Mouse (Mus musculus) left cerebral cortex, adult 8-10 months (tissue): ENCODE results near the gene 1700047I17Rik2. TPM values are rescaled to one million over a fixed set of nuclear protein-coding genes. Genes with fewer than 3 reads are reported as not detected.
"Not testable (repeated sequence)": the region's sequence is repeated elsewhere in the genome, so short reads cannot be mapped to it uniquely, and the experiment has no call there.

Experiments
- DNase-seq, 2 experiments: peaks; one replicate each; pipeline ENCODE4 v3.0.0; 2022; ENCODE audit warnings: low spot score in 2 of 2
- total RNA-seq, 4 experiments: library from RNA; stranded (reverse); gene quantifications; 2 replicates each; pipeline ENCODE4 v1.2.4; 2022

Gene 1700047I17Rik2
- total RNA-seq: 10 to 100 TPM in 1 of 4 experiments, under 1 TPM in 1, not detected in 2; 0.53 to 10.9 TPM

- DNase-seq: not testable (repeated sequence)
Measured at GRCm38 (mm10) chr12:55199306-55199705, at the start of gene 1700047I17Rik2. 1700047I17Rik2 (plus strand) TSS chr12:55199592.

GRCm38 (mm10) chr12:55154559-55155448 lies 44.6 kb upstream of the 1700047I17Rik2 start, which contains the start of gene Srp54b:
Srp54b (plus strand) TSS chr12:55155104.
- DNase-seq: not testable (repeated sequence)

GRCm38 (mm10) chr12:55155449-55155783 lies 44.0 kb upstream of the 1700047I17Rik2 start:
- not testable (repeated sequence) for DNase-seq

- DNase-seq: not testable (repeated sequence)
Measured at GRCm38 (mm10) chr12:55167034-55167557, 32.3 kb upstream of the 1700047I17Rik2 start.

- not testable (repeated sequence) for DNase-seq
Measured at GRCm38 (mm10) chr12:55187686-55188085, 11.7 kb upstream of the 1700047I17Rik2 start.

- not testable (repeated sequence) for DNase-seq
Measured at GRCm38 (mm10) chr12:55189127-55189526, 10.3 kb upstream of the 1700047I17Rik2 start.

GRCm38 (mm10) chr12:55199799-55200198 lies 407 bp downstream of the 1700047I17Rik2 start:
- not testable (repeated sequence) for DNase-seq

GRCm38 (mm10) chr12:55212944-55213343 lies 13.6 kb downstream of the 1700047I17Rik2 start:
- not testable (repeated sequence) for DNase-seq

- DNase-seq: not testable (repeated sequence)
Measured at GRCm38 (mm10) chr12:55229626-55230519, 30.5 kb downstream of the 1700047I17Rik2 start, which contains the start of gene Srp54c. Srp54c (plus strand) TSS chr12:55230168.

- DNase-seq: not testable (repeated sequence)
Measured at GRCm38 (mm10) chr12:55230520-55230861, 31.1 kb downstream of the 1700047I17Rik2 start.

- DNase-seq: not testable (repeated sequence)
Measured at GRCm38 (mm10) chr12:55242243-55242642, 42.9 kb downstream of the 1700047I17Rik2 start.

- not testable (repeated sequence) for DNase-seq
Measured at GRCm38 (mm10) chr12:55261950-55262349, 62.6 kb downstream of the 1700047I17Rik2 start.

GRCm38 (mm10) chr12:55263385-55263784 lies 64.0 kb downstream of the 1700047I17Rik2 start:
- DNase-seq: not testable (repeated sequence)

Other genes starting within 250 kb of the 1700047I17Rik2 start
- gene Gm20403, start 213.1 kb upstream of the 1700047I17Rik2 start, total RNA-seq: not detected
- 1 to 10 TPM; 1.6 to 4.2 (median 3.4) TPM for gene Baz1a, start 185.2 kb upstream of the 1700047I17Rik2 start, total RNA-seq
- 10 to 100 TPM in 1 of 4 experiments, 1 to 10 TPM in 3; 7.1 to 13.8 (median 8.1) TPM for gene 2700097O09Rik, start 119.5 kb upstream of the 1700047I17Rik2 start, total RNA-seq
- gene Srp54a, start 119.3 kb upstream of the 1700047I17Rik2 start, total RNA-seq: 100 to 1,000 TPM in 2 of 4 experiments, 10 to 100 TPM in 2; 95.1 to 102 (median 100) TPM
- gene Fam177a, start 75.1 kb upstream of the 1700047I17Rik2 start, total RNA-seq: 10 to 100 TPM in 3 of 4 experiments, 1 to 10 TPM in 1; 9.9 to 20.4 (median 18.9) TPM
- gene Srp54b, start 44.5 kb upstream of the 1700047I17Rik2 start, total RNA-seq: 10 to 100 TPM; 26.7 to 57.9 (median 45.6) TPM
- gene Srp54c, start 30.6 kb downstream of the 1700047I17Rik2 start, total RNA-seq: 10 to 100 TPM; 33.4 to 40.9 (median 35.9) TPM
- gene 1110008L16Rik, start 100.0 kb downstream of the 1700047I17Rik2 start, total RNA-seq: 10 to 100 TPM in 2 of 4 experiments, 1 to 10 TPM in 2; 8.9 to 11.5 (median 10.3) TPM
- gene Ppp2r3c, start 103.4 kb downstream of the 1700047I17Rik2 start, total RNA-seq: 10 to 100 TPM; 11.6 to 13.8 (median 12.8) TPM
- 100 to 1,000 TPM; 137 to 150 (median 142) TPM for gene Psma6, start 184.6 kb downstream of the 1700047I17Rik2 start, total RNA-seq